In the genomic region with DNA sequence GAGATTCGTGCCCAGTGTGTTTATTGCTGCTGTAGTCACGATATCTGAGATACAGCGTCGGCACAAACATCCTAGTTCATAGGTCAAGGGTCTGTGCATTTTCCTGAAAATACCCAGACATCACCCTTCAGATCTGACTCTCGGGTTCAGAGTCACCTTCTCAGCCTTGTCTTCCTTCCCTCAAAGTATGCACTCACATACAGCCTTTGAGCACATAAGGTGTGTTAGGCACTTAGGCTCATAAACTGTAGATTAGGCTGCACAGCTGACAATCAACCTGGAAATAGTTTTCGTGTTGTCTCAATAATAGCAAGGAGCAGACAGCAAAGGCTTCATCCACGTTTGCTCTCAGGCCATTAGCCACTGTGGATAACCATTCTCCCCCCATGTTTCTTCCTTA, we compare ENCODE assay signal across 14 mouse cellular contexts. TPM values are rescaled to one million over a fixed set of nuclear protein-coding genes. Genes with fewer than 3 reads are reported as not detected.
DNase-seq lines count a peak whose midpoint lies in the region; ATAC-seq and TF ChIP-seq lines count a peak whose summit lies in the region.
"Had no signal": no experiment of that assay in that cellular context is flagged by ENCODE, and none has a peak within 500 bp of the region (broad histone marks: within the 10 kb centered on the region; RNA-seq: fewer than 3 reads in every experiment).

No protein-coding gene starts in this region.

- no peaks in the 10 kb centered on the region; the same call in 1 of the 2 replicates for H3K27me3 ChIP-seq in limb, embryonic 10.5 days (ENCODE audit: low read depth, poor library complexity, severe bottlenecking)
- no peaks in the 10 kb centered on the region for H3K27me3 ChIP-seq in limb, embryonic 14.5 days (ENCODE audit: control insufficient read depth, insufficient read depth, low read length)
- H3K27me3 ChIP-seq in forebrain, embryonic 14.5 days (replicated peaks; ENCODE audit: control insufficient read depth, insufficient read depth, low read length) = no peaks in the 10 kb centered on the region
- H3K27me3 ChIP-seq: embryonic facial prominence, embryonic 12.5 days; hindbrain, embryonic 15.5 days had no signal

- H3K4me1 ChIP-seq in limb, embryonic 10.5 days = peaks cover 39% of the 10 kb centered on the region
- peaks cover 29% of the 10 kb centered on the region for H3K4me1 ChIP-seq in limb, embryonic 14.5 days (ENCODE audit: control insufficient read depth, insufficient read depth, low read length)
- H3K4me1 ChIP-seq in forebrain, embryonic 14.5 days (ENCODE audit: control insufficient read depth, insufficient read depth, low read length) = no peaks in the 10 kb centered on the region

- TF ChIP-seq POLR2A in limb, embryonic 14.5 days (IDR thresholded peaks at IDR 0.05; ENCODE audit: borderline replicate concordance, extremely low read depth, insufficient read depth, insufficient read length) = no peak

- H3K4me3 ChIP-seq in limb, embryonic 10.5 days = no peak overlapping the region
- H3K4me3 ChIP-seq in limb, embryonic 14.5 days (replicated peaks; ENCODE audit: low read length) = no peak overlapping the region
- H3K4me3 ChIP-seq in forebrain, embryonic 14.5 days (ENCODE audit: low read depth, low read length) = no peak overlapping the region
- H3K4me3 ChIP-seq: embryonic facial prominence, embryonic 12.5 days; heart, embryonic 12.5 days; hindbrain, embryonic 15.5 days had no signal

- peak overlapping the region; percentile 75 for H3K27ac ChIP-seq in limb, embryonic 10.5 days
- H3K27ac ChIP-seq in limb, embryonic 14.5 days (replicated peaks; ENCODE audit: low read depth, low read length) = peak overlapping the region; percentile 50; the same call in 1 of the 2 replicates
- no peak overlapping the region for H3K27ac ChIP-seq in forebrain, embryonic 14.5 days (ENCODE audit: low read depth, low read length)
- H3K27ac ChIP-seq: embryonic facial prominence, embryonic 12.5 days; hindbrain, embryonic 15.5 days had no signal

- ATAC-seq in limb, embryonic 14.5 days (ENCODE audit: low FRiP score, low read depth) = no peak
- no peak for ATAC-seq in forebrain, embryonic 14.5 days
- ATAC-seq: forebrain, embryonic 16.5 days had no signal

- WGBS in limb, embryonic 10.5 days = 60% methylated on average over 7 of the region's 7 CpGs
- WGBS in limb, embryonic 14.5 days = 36% methylated on average over 7 of the region's 7 CpGs
- 91% methylated on average over 7 of the region's 7 CpGs for WGBS in forebrain, embryonic 14.5 days

- DNase-seq in testis, postnatal 10 days (ENCODE audit: low spot score) = peak; percentile 1
- DNase-seq in testis, postnatal 14 days (ENCODE audit: low spot score) = no peak
- DNase-seq in limb, embryonic 10.5 days (ENCODE audit: low spot score) = no peak
- no peak for DNase-seq in limb, embryonic 14.5 days (ENCODE audit: low spot score)
- no peak for DNase-seq in forebrain, embryonic 14.5 days (ENCODE audit: low spot score)
- no peak for DNase-seq in cerebellum, adult 9-11 months
- DNase-seq: adrenal gland, adult 8-10 months; adrenal gland, postnatal 36 days; cerebellum, adult 2 months; gastrocnemius, postnatal 10 days had no signal

- H3K36me3 ChIP-seq in limb, embryonic 10.5 days = no peaks in the 10 kb centered on the region
- no peaks in the 10 kb centered on the region for H3K36me3 ChIP-seq in limb, embryonic 14.5 days (ENCODE audit: control insufficient read depth, insufficient read depth, low read length)
- no peaks in the 10 kb centered on the region for H3K36me3 ChIP-seq in forebrain, embryonic 14.5 days (ENCODE audit: control insufficient read depth, insufficient read depth, low read length)
- H3K36me3 ChIP-seq: embryonic facial prominence, embryonic 12.5 days; heart, embryonic 12.5 days; hindbrain, embryonic 15.5 days had no signal

- H3K9ac ChIP-seq in limb, embryonic 14.5 days (ENCODE audit: low read depth, low read length, severe bottlenecking) = no peak overlapping the region
- no peak overlapping the region for H3K9ac ChIP-seq in forebrain, embryonic 14.5 days (ENCODE audit: low read length)
- H3K9ac ChIP-seq: embryonic facial prominence, embryonic 12.5 days; heart, embryonic 12.5 days; hindbrain, embryonic 15.5 days had no signal

- no peak overlapping the region for H3K4me2 ChIP-seq in limb, embryonic 14.5 days (replicated peaks; ENCODE audit: low read depth, low read length, severe bottlenecking)
- H3K4me2 ChIP-seq in forebrain, embryonic 14.5 days (ENCODE audit: low read length) = no peak overlapping the region
- H3K4me2 ChIP-seq: embryonic facial prominence, embryonic 12.5 days; heart, embryonic 12.5 days; hindbrain, embryonic 15.5 days had no signal

- H3K9me3 ChIP-seq in limb, embryonic 10.5 days (replicated peaks) = no peaks in the 10 kb centered on the region
- H3K9me3 ChIP-seq in limb, embryonic 14.5 days (ENCODE audit: control insufficient read depth, low read length) = no peaks in the 10 kb centered on the region
- no peaks in the 10 kb centered on the region for H3K9me3 ChIP-seq in forebrain, embryonic 14.5 days (replicated peaks; ENCODE audit: control insufficient read depth, low read length)
- H3K9me3 ChIP-seq: embryonic facial prominence, embryonic 12.5 days; heart, embryonic 12.5 days; hindbrain, embryonic 15.5 days had no signal

RNA-seq across cellular contexts. Expression of a gene that starts 11.6 kb away (rescaled TPM):
- 31.6 and 49.9 TPM in 2 replicates for polyA plus RNA-seq in limb, embryonic 10.5 days (2016; fragmentation: Nextera tagmentation; extraction: Ambion mirVana)
- 84.9 and 106 TPM in 2 replicates for polyA plus RNA-seq in limb, embryonic 14.5 days (2012; rRNA removed)
- 47.0 and 61.6 TPM in 2 replicates for polyA plus RNA-seq in limb, embryonic 14.5 days (2014; fragmentation: Nextera tagmentation; extraction: Ambion mirVana)
- polyA plus RNA-seq in forebrain, embryonic 14.5 days (2014; fragmentation: Nextera tagmentation; extraction: Ambion mirVana) = 2.1 and 2.5 TPM in 2 replicates
